Mouse (Mus musculus): ENCODE results near the gene Wapl.

DNA sequence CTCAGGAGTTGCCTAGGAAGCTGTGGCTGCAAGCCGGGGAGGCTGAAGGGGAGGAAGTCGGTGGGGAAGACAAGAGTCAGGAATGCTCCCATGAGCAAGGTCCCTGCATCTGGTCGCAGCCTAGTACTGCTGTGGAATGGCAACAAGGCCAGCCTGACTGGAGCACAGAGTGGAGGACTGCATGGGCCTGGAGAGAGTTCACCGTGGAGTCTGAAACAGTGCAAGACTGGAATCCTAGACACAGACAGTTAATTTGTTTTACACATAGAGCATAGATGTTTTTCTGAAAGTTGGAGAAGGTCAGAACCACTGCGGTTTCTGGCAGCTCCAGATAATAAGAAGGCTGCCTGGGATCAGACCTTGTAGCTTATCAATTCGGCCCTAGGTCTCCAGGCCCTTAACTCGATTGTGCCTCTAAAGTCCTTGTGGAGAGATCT lies 13.4 kb upstream of the Wapl start:
- no peak for TF ChIP-seq CTCF (IDR thresholded peaks at IDR 0.05; ENCODE audit: extremely low read depth, insufficient read depth, insufficient read length, insufficient replicate concordance)
- TF ChIP-seq POLR2A (IDR thresholded peaks at IDR 0.05; ENCODE audit: low read depth, low read length), result no peak

Measured in spleen, adult 2 months (tissue).